Mouse (Mus musculus) CH12.LX (cell line): Measurements from ENCODE around the gene Olfr1124. TPM values are rescaled to one million over a fixed set of nuclear protein-coding genes. Genes with fewer than 3 reads are reported as not detected.
"Not testable (repeated sequence)": the region's sequence is repeated elsewhere in the genome, so short reads cannot be mapped to it uniquely, and the experiment has no call there.

Experiments
- DNase-seq: peaks from one replicate; pipeline ENCODE4 v3.0.0-alpha.2; 2013; ENCODE audit errors: extremely low read depth
- H3K27ac ChIP-seq: 2 replicates; pipeline ENCODE4 v1.5.1; 2012; ENCODE audit warnings: low read depth, mild to moderate bottlenecking, control low read depth, moderate library complexity; ENCODE audit not compliant: insufficient read depth
- H3K27me3 ChIP-seq: replicated peaks from 2 replicates; pipeline ENCODE3; 2012; ENCODE audit warnings: inconsistent platforms
- H3K36me3 ChIP-seq, 2 experiments: replicated peaks in 1 of 2; 2 replicates each; pipeline versions ENCODE3 to v1.6.1; 2012; ENCODE audit warnings: inconsistent platforms in 1 of 2, low read length in 1 of 2, mild to moderate bottlenecking in 1 of 2, mixed read lengths in 1 of 2, moderate library complexity in 1 of 2; ENCODE audit not compliant: control insufficient read depth in 1 of 2, insufficient read depth in 1 of 2
- H3K4me1 ChIP-seq, 2 experiments: 2 replicates each; pipeline ENCODE4 v1.6.1; 2012; ENCODE audit warnings: inconsistent platforms in 1 of 2, moderate library complexity in 1 of 2; ENCODE audit not compliant: insufficient read depth in 2 of 2, control insufficient read depth in 1 of 2
- H3K4me2 ChIP-seq: 2 replicates; pipeline ENCODE4 v1.6.1; 2012; ENCODE audit warnings: low read depth, mild to moderate bottlenecking, control low read depth; ENCODE audit not compliant: poor library complexity, insufficient read depth, severe bottlenecking
- H3K4me3 ChIP-seq, 3 experiments: fragments of 150-350 bp in 1 of 3; sonication (generic) in 1 of 3; replicated peaks in 1 of 3; 2 replicates each; pipeline versions ENCODE3 to v1.5.1; 2011 to 2012; ENCODE audit warnings: low read depth in 2 of 3, low read length in 2 of 3, mild to moderate bottlenecking in 2 of 3, moderate library complexity in 2 of 3, control low read depth in 1 of 3, improper control_type of control experiment in 1 of 3, inconsistent platforms in 1 of 3, mixed read lengths in 1 of 3; ENCODE audit not compliant: poor library complexity in 1 of 3
- H3K79me2 ChIP-seq: replicated peaks from 2 replicates; pipeline ENCODE4 v1.6.1; 2012; ENCODE audit warnings: mild to moderate bottlenecking, moderate library complexity; ENCODE audit not compliant: control insufficient read depth, poor library complexity, insufficient read depth, severe bottlenecking; ENCODE audit errors: extremely low read depth
- H3K9ac ChIP-seq: 2 replicates; pipeline ENCODE4 v1.6.1; 2012; ENCODE audit warnings: low read depth, mild to moderate bottlenecking, control low read depth, moderate library complexity; ENCODE audit not compliant: insufficient read depth
- H3K9me3 ChIP-seq: replicated peaks from 2 replicates; pipeline ENCODE3; 2012; ENCODE audit warnings: low read length, inconsistent platforms, mixed read lengths
- BHLHE40 ChIP-seq: IDR thresholded peaks from 2 replicates; pipeline ENCODE4 v1.6.1; 2011; ENCODE audit warnings: mild to moderate bottlenecking, low read depth, low read length, improper control_type of control experiment
- CHD1 ChIP-seq: IDR thresholded peaks from 2 replicates; pipeline ENCODE4 v1.6.1; 2012; ENCODE audit warnings: low read depth, low read length, improper control_type of control experiment, inconsistent platforms
- CHD2 ChIP-seq: IDR thresholded peaks from 2 replicates; pipeline ENCODE4 v1.6.1; 2011; ENCODE audit warnings: low read length, improper control_type of control experiment
- CTCF ChIP-seq, 2 experiments: IDR thresholded peaks in 1 of 2; conservative IDR thresholded peaks in 1 of 2; 2 replicates each; pipeline ENCODE4 v1.5.1; 2011 to 2012; ENCODE audit warnings: low read depth in 2 of 2, low read length in 2 of 2, improper control_type of control experiment in 1 of 2, inconsistent platforms in 1 of 2, mild to moderate bottlenecking in 1 of 2, moderate library complexity in 1 of 2
- E2F4 ChIP-seq: IDR thresholded peaks from 2 replicates; pipeline ENCODE4 v1.6.1; 2011; ENCODE audit warnings: low read depth, low read length, improper control_type of control experiment; ENCODE audit not compliant: insufficient replicate concordance
- ELF1 ChIP-seq: IDR thresholded peaks from 2 replicates; pipeline ENCODE4 v1.6.1; 2014; ENCODE audit warnings: low read depth, mild to moderate bottlenecking, inconsistent platforms, low read length, improper control_type of control experiment
- GABPA ChIP-seq: IDR thresholded peaks from 2 replicates; pipeline ENCODE4 v1.6.1; 2012; ENCODE audit warnings: low read depth, low read length, improper control_type of control experiment, inconsistent platforms; ENCODE audit not compliant: insufficient replicate concordance
- IRF4 ChIP-seq: IDR thresholded peaks from 2 replicates; pipeline ENCODE4 v1.6.1; 2014; ENCODE audit warnings: low read depth, mild to moderate bottlenecking, inconsistent platforms, low read length, improper control_type of control experiment
- MAZ ChIP-seq: IDR thresholded peaks from 2 replicates; pipeline ENCODE4 v1.6.1; 2012; ENCODE audit warnings: low read depth, mild to moderate bottlenecking, inconsistent platforms, low read length, improper control_type of control experiment, moderate library complexity
- MEF2A ChIP-seq: IDR thresholded peaks from 2 replicates; pipeline ENCODE4 v1.6.1; 2014; ENCODE audit warnings: low read depth, mild to moderate bottlenecking, inconsistent platforms, low read length, improper control_type of control experiment, borderline replicate concordance
- MXI1 ChIP-seq: IDR thresholded peaks from 2 replicates; pipeline ENCODE4 v1.6.1; 2011; ENCODE audit warnings: mild to moderate bottlenecking, low read depth, low read length, improper control_type of control experiment
- NELFE ChIP-seq: IDR thresholded peaks from 2 replicates; pipeline ENCODE4 v1.6.1; 2011; ENCODE audit warnings: low read depth, low read length, improper control_type of control experiment
- POLR2AphosphoS2 ChIP-seq: IDR thresholded peaks from 2 replicates; pipeline ENCODE4 v1.6.1; 2011; ENCODE audit warnings: low read depth, low read length, improper control_type of control experiment
- RAD21 ChIP-seq: IDR thresholded peaks from 2 replicates; pipeline ENCODE4 v1.6.1; 2011; ENCODE audit warnings: low read depth, mild to moderate bottlenecking, low read length, improper control_type of control experiment, moderate library complexity
- RCOR1 ChIP-seq: conservative IDR thresholded peaks from 2 replicates; pipeline ENCODE4 v1.6.1; 2012; ENCODE audit warnings: low read depth, mild to moderate bottlenecking, inconsistent platforms, low read length, improper control_type of control experiment
- TBP ChIP-seq: conservative IDR thresholded peaks from 2 replicates; pipeline ENCODE4 v1.6.1; 2011; ENCODE audit warnings: low read depth, low read length, improper control_type of control experiment
- USF1 ChIP-seq: IDR thresholded peaks from 2 replicates; pipeline ENCODE4 v1.6.1; 2014; ENCODE audit warnings: low read depth, mild to moderate bottlenecking, inconsistent platforms, low read length, improper control_type of control experiment
- ZC3H11A ChIP-seq: IDR thresholded peaks from 2 replicates; pipeline ENCODE4 v1.6.1; 2012; ENCODE audit warnings: low read depth, mild to moderate bottlenecking, inconsistent platforms, low read length, improper control_type of control experiment
- ZKSCAN1 ChIP-seq: IDR thresholded peaks from 2 replicates; pipeline ENCODE4 v1.6.1; 2012; ENCODE audit warnings: low read depth, inconsistent platforms, low read length, improper control_type of control experiment, borderline replicate concordance
- ZMIZ1 ChIP-seq: IDR thresholded peaks from 2 replicates; pipeline ENCODE4 v1.6.1; 2012; ENCODE audit warnings: low read depth, mild to moderate bottlenecking, inconsistent platforms, low read length, improper control_type of control experiment
- dilution Hi-C: fragments of 300-500 bp; cut with MboI; formaldehyde crosslinking; loops from 2 replicates; pipeline ENCODE4 v1.14.3; 2020; ENCODE audit warnings: low sequenced_read_pairs; ENCODE audit not compliant: extremely low pct_unique_long_range_greater_than_20kb, extremely low pct_ligation_motif_present
- in situ Hi-C: fragments of 300-500 bp; cut with MboI; formaldehyde crosslinking; loops from 3 replicates; pipeline ENCODE4 v1.14.3; 2019; ENCODE audit warnings: low sequenced_read_pairs, low pct_ligation_motif_present, low pct_unique_long_range_greater_than_20kb, mixed read lengths
- polyA plus RNA-seq: library from polyadenylated mRNA; unstranded; fragments of >175 nt; gene quantifications from 2 replicates; pipeline ENCODE4 v1.2.1, GENCODE M21; 2012; ENCODE audit warnings: low read depth; ENCODE audit not compliant: insufficient read length
- total RNA-seq, 2 experiments: library from RNA; depleted of rRNA; stranded (reverse); fragments of 300-350 nt in 1 of 2; fragments of >200 nt in 1 of 2; gene quantifications; 2 replicates each; pipeline ENCODE4 v1.2.3; 2012 to 2014

The Olfr1124 gene
- total and polyA plus RNA-seq, 3 experiments, result not detected

DNA sequence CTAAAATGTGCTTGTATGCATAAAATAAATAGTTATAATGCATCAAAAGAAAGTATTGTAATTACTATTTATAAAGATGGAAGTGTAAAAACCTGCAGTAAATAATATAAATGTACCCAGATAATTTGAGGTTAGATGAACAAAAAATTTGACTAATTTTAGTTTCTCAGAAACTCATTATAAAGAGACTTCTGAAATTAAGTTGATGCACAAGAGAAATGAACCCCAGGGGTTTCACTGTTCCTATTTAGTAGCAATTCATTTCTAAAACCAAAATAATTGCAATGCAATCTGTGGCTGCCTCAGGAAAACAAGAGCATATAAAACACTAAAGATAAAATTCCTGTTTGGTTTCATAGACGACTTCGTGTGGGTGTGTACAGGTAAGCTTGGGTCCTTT, 44.5 kb upstream of the Olfr1124 start, which contains the start of gene Olfr1122:
Gene Olfr1122 (plus strand): TSS at position 301 of the 400 bp plus-strand sequence.
- Histone ChIP-seq H3K4me2 (no peak within 1 kb of the TSS), H3K9me3 (peaks cover 14% of the 10 kb centered on the region), H3K4me1 (no peaks in the 10 kb centered on the region), H3K27ac (no peak within 1 kb of the TSS), H3K79me2 (no peaks in the 10 kb centered on the region), H3K4me3 (no peak within 1 kb of the TSS), H3K27me3 (no peaks in the 10 kb centered on the region), H3K36me3 (no peaks in the 10 kb centered on the region), H3K9ac (no peak within 1 kb of the TSS)
- dilution Hi-C loops, result no loop called here
- no peak for DNase-seq
- in situ Hi-C loops, result no loop called here
- TF ChIP-seq RAD21, result no peak
- no peak for TF ChIP-seq USF1
- no peak for TF ChIP-seq RCOR1
- TF ChIP-seq TBP, result no peak
- TF ChIP-seq CTCF (conservative IDR thresholded peaks at IDR 0.05 in 1 of 2, IDR thresholded peaks at IDR 0.05 in 1 of 2; ENCODE audit: low read depth in 2 of 2, low read length in 2 of 2), result no peak
- no peak for TF ChIP-seq ZMIZ1
- TF ChIP-seq MEF2A, result no peak
- no peak for TF ChIP-seq MXI1
- no peak for TF ChIP-seq CHD2
- no peak for TF ChIP-seq ZC3H11A
- TF ChIP-seq GABPA, result no peak
- no peak for TF ChIP-seq POLR2AphosphoS2
- no peak for TF ChIP-seq BHLHE40
- no peak for TF ChIP-seq E2F4
- TF ChIP-seq ZKSCAN1, result no peak
- no peak for TF ChIP-seq NELFE
- TF ChIP-seq ELF1, result no peak
- no peak for TF ChIP-seq MAZ
- TF ChIP-seq IRF4, result no peak
- no peak for TF ChIP-seq CHD1

DNA sequence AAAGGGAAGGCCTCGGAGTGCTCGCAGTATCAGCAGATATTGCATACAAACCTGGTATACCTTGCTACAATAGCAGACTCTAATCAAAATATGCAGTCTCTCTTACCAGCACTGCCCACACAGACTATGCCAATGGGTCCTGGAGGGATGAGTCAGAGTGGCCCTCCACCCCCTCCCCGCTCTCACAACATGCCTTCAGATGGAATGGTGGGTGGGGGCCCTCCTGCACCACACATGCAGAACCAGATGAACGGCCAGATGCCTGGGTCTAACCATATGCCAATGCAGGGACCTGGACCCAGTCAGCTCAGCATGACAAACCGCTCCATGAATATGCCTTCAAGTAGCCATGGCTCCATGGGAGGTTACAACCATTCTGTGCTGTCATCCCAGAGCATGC, 36.5 kb upstream of the Olfr1124 start:
- H3K36me3 ChIP-seq, H3K4me3 ChIP-seq, DNase-seq, H3K4me1 ChIP-seq, H3K79me2 ChIP-seq, H3K9me3 ChIP-seq, in situ Hi-C loops, H3K9ac ChIP-seq, H3K4me2 ChIP-seq, dilution Hi-C loops, H3K27ac ChIP-seq, H3K27me3 ChIP-seq: not testable (repeated sequence)

DNA sequence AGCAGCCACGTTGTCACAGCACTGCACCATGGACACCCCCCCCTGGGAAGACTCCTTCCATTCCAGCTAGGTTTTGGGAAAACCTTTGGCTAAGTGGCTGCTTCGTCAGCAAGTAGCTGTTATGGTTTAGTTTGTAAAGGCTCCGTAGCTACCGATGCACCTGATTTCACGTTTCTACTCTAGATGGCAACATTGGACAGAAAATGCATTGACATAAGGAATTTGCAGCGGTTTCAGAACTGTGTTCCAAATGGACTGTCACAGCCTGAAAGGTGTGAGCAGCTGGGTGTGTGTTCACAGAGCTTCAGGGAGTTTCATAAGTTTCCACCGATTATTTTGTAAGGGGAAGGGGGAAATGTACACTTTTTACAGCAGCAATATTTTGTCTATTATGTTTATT, 35.4 kb upstream of the Olfr1124 start:
- H3K9me3 ChIP-seq, H3K4me3 ChIP-seq, H3K9ac ChIP-seq, H3K36me3 ChIP-seq, H3K27ac ChIP-seq, dilution Hi-C loops, H3K4me2 ChIP-seq, DNase-seq, in situ Hi-C loops, H3K4me1 ChIP-seq, H3K79me2 ChIP-seq, H3K27me3 ChIP-seq: not testable (repeated sequence)
